Mouse (Mus musculus) left cerebral cortex, adult 11 months (tissue): ENCODE measurements around the gene Oaz3.

Experiments used
- DNase-seq: peaks from one replicate; pipeline ENCODE4 v3.0.0; 2022; ENCODE audit warnings: low spot score

The Oaz3 gene

GRCm38 (mm10) chr3:94387391-94387790 is 56.3 kb downstream of the Oaz3 start:
- DNase-seq: no peak

GRCm38 (mm10) chr3:94386671-94387070 is 57.0 kb downstream of the Oaz3 start:
- no peak for DNase-seq

GRCm38 (mm10) chr3:94383476-94383875 is 60.2 kb downstream of the Oaz3 start:
- no peak for DNase-seq
